Mouse (Mus musculus): Measurements from ENCODE around the gene Pabpc1l.

DNA sequence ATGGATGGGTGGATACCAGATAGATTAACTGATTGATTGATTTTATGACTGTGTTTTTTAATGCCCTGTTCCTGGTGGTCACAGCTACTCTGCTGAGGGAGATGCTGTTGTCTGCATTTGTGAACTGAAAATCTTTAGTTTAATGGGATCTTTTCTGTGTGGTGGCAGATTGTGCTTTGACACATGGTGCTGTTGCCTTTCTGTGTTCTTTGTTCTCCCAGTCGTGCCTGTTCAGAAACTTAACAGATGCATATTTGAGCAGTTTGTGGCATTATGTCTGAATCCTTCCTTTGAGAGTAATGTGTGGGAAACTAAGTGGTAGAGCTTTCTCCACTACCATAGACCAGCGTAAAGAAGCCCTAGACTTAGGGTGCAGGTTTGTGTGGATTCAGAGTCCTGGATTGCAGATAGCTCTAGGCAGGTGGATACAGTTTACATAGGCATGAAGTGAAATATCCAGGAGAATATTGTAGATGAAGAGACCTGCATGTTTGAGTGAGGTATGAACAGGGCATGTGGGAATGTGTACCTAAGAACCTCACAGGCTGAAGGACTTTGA lies 17.2 kb upstream of the Pabpc1l start:
- TF ChIP-seq CTCF (conservative IDR thresholded peaks at IDR 0.05; ENCODE audit: low read length), result no peak
- TF ChIP-seq POU5F1 (IDR thresholded peaks at IDR 0.05; ENCODE audit: borderline replicate concordance, low read length), result no peak

All from E14TG2a.4 (cell line).